In the genomic region with DNA sequence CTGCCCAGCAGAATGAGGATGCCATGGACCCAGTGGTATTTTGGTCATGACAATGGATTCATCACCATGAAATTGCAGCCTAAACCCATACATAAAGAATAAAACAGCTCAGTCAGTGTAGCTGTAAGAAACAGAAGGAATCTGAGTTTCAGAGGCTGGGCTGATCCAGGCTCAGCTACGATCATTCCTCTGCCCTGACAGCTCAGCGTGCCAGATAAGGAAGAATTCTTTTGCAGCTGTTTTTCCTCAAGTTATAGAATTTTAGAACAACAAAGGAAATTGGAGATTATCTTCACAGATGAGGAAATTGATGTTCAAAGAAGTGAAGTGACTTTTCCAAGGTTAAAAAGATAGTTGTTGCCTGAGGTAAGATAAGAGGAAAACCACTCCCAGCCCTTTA, we compare ENCODE assay signal across 22 mouse cellular contexts.
DNase-seq lines count a peak whose midpoint lies in the region; ATAC-seq and TF ChIP-seq lines count a peak whose summit lies in the region.
"Had no signal": no experiment of that assay in that cellular context is flagged by ENCODE, and none has a peak within 500 bp of the region (broad histone marks: within the 10 kb centered on the region; RNA-seq: fewer than 3 reads in every experiment).

No protein-coding gene starts in this region.

- no peak overlapping the region for H3K4me2 ChIP-seq in intestine, embryonic 14.5 days (ENCODE audit: low read length)
- H3K4me2 ChIP-seq in intestine, embryonic 15.5 days (replicated peaks) = no peak overlapping the region
- H3K4me2 ChIP-seq in kidney, postnatal 0 days (ENCODE audit: low read length) = no peak overlapping the region
- no peak overlapping the region for H3K4me2 ChIP-seq in kidney, embryonic 16.5 days (replicated peaks; ENCODE audit: low read depth, low read length)
- H3K4me2 ChIP-seq: forebrain, embryonic 12.5 days; forebrain, embryonic 15.5 days; hindbrain, embryonic 12.5 days; hindbrain, embryonic 15.5 days had no signal

- TF ChIP-seq CTCF in kidney, postnatal 0 days (IDR thresholded peaks at IDR 0.05; ENCODE audit: low read depth) = no peak
- TF ChIP-seq CTCF in embryonic fibroblast, embryonic 13.5 days (IDR thresholded peaks at IDR 0.05; ENCODE audit: borderline replicate concordance, insufficient read depth, low read length) = no peak

- H3K9me3 ChIP-seq in intestine, embryonic 14.5 days (ENCODE audit: control insufficient read depth, low read length) = no peaks in the 10 kb centered on the region
- no peaks in the 10 kb centered on the region for H3K9me3 ChIP-seq in intestine, embryonic 15.5 days
- no peaks in the 10 kb centered on the region for H3K9me3 ChIP-seq in kidney, postnatal 0 days (replicated peaks; ENCODE audit: low read length)
- H3K9me3 ChIP-seq in kidney, embryonic 16.5 days (ENCODE audit: low read length) = no peaks in the 10 kb centered on the region
- H3K9me3 ChIP-seq: forebrain, embryonic 12.5 days; forebrain, embryonic 15.5 days; hindbrain, embryonic 12.5 days; hindbrain, embryonic 15.5 days had no signal

- no peak for ATAC-seq in intestine, embryonic 14.5 days (replicated peaks; ENCODE audit: low FRiP score, low TSS enrichment, low read depth)
- ATAC-seq in intestine, embryonic 15.5 days = no peak
- no peak for ATAC-seq in kidney, postnatal 0 days (replicated peaks; ENCODE audit: low FRiP score, low read depth)
- no peak for ATAC-seq in kidney, embryonic 16.5 days (ENCODE audit: low FRiP score, low TSS enrichment)
- ATAC-seq: activated CD4-positive, CD25-positive, alpha-beta regulatory T cell, adult 4 months; CD4-positive, CD25-positive, alpha-beta regulatory T cell, adult 4 months; forebrain, embryonic 15.5 days had no signal

- H3K4me1 ChIP-seq in intestine, embryonic 14.5 days (replicated peaks; ENCODE audit: control insufficient read depth, insufficient read depth, low read length) = peaks cover 25% of the 10 kb centered on the region
- H3K4me1 ChIP-seq in intestine, embryonic 15.5 days (replicated peaks) = 0 out of 2 replicates have a peak, but pooled peaks cover 10% of the 10 kb centered on the region
- no peaks in the 10 kb centered on the region for H3K4me1 ChIP-seq in kidney, postnatal 0 days (replicated peaks; ENCODE audit: insufficient read depth, low read length)
- peaks cover 11% of the 10 kb centered on the region for H3K4me1 ChIP-seq in kidney, embryonic 16.5 days (ENCODE audit: insufficient read depth, low read length)
- no peaks in the 10 kb centered on the region for H3K4me1 ChIP-seq in embryonic fibroblast, embryonic 13.5 days (ENCODE audit: control insufficient read depth, insufficient read depth, low read length)
- H3K4me1 ChIP-seq: forebrain, embryonic 12.5 days; forebrain, embryonic 15.5 days; hindbrain, embryonic 12.5 days; hindbrain, embryonic 15.5 days had no signal

- H3K27me3 ChIP-seq in intestine, embryonic 14.5 days (replicated peaks; ENCODE audit: control insufficient read depth, insufficient read depth, low read length) = no peaks in the 10 kb centered on the region
- no peaks in the 10 kb centered on the region for H3K27me3 ChIP-seq in intestine, embryonic 15.5 days (replicated peaks)
- H3K27me3 ChIP-seq in kidney, postnatal 0 days (ENCODE audit: insufficient read depth, low read length) = no peaks in the 10 kb centered on the region
- H3K27me3 ChIP-seq in kidney, embryonic 16.5 days (ENCODE audit: insufficient read depth, low read length) = no peaks in the 10 kb centered on the region
- H3K27me3 ChIP-seq: forebrain, embryonic 15.5 days; hindbrain, embryonic 12.5 days; hindbrain, embryonic 15.5 days had no signal

- 0 out of 2 replicates have a peak overlapping the region, but pooled peaks have one; percentile 24 for H3K27ac ChIP-seq in intestine, embryonic 14.5 days (ENCODE audit: low read depth)
- no peak overlapping the region for H3K27ac ChIP-seq in intestine, embryonic 15.5 days
- H3K27ac ChIP-seq in kidney, postnatal 0 days = no peak overlapping the region
- no peak overlapping the region for H3K27ac ChIP-seq in kidney, embryonic 16.5 days (ENCODE audit: low read length)
- H3K27ac ChIP-seq in embryonic fibroblast, embryonic 13.5 days (ENCODE audit: insufficient read depth, low read length) = peak overlapping the region; percentile 18; the same call in 1 of the 2 replicates
- H3K27ac ChIP-seq: forebrain, embryonic 12.5 days; forebrain, embryonic 15.5 days; hindbrain, embryonic 12.5 days; hindbrain, embryonic 15.5 days had no signal

- WGBS in intestine, embryonic 14.5 days = 20% methylated on average over 2 of the region's 2 CpGs
- WGBS in intestine, embryonic 15.5 days = 25% methylated on average over 2 of the region's 2 CpGs
- WGBS in kidney, postnatal 0 days = 59% methylated on average over 2 of the region's 2 CpGs
- WGBS in kidney, embryonic 16.5 days = 57% methylated on average over 2 of the region's 2 CpGs

- H3K4me3 ChIP-seq in intestine, embryonic 14.5 days (ENCODE audit: low read depth, low read length) = no peak overlapping the region
- no peak overlapping the region for H3K4me3 ChIP-seq in intestine, embryonic 15.5 days (replicated peaks)
- no peak overlapping the region for H3K4me3 ChIP-seq in kidney, postnatal 0 days (replicated peaks; ENCODE audit: low read depth, low read length)
- no peak overlapping the region for H3K4me3 ChIP-seq in kidney, embryonic 16.5 days (ENCODE audit: low read length)
- H3K4me3 ChIP-seq in embryonic fibroblast, embryonic 13.5 days (ENCODE audit: insufficient read depth, low read length) = no peak overlapping the region
- H3K4me3 ChIP-seq: erythroblast, embryonic 14.5 days; forebrain, embryonic 12.5 days; forebrain, embryonic 15.5 days; hindbrain, embryonic 12.5 days; hindbrain, embryonic 15.5 days had no signal

- DNase-seq in intestine, embryonic 14.5 days (ENCODE audit: low spot score) = no peak
- DNase-seq in kidney, postnatal 0 days (ENCODE audit: low spot score) = peak; percentile 62
- no peak for DNase-seq in ovary, adult 18-20 months (ENCODE audit: low spot score)
- DNase-seq: adrenal gland, adult 8-10 months; adrenal gland, postnatal 25 days; cerebellum, adult 11-12 months; cerebellum, adult 8-10 months; cerebellum, postnatal 10 days; cerebellum, postnatal 36 days; embryo, embryonic 11 days; gastrocnemius, postnatal 25 days; heart, adult 18-20 months had no signal

- H3K36me3 ChIP-seq in intestine, embryonic 14.5 days (ENCODE audit: control insufficient read depth, insufficient read depth, low read length) = no peaks in the 10 kb centered on the region
- H3K36me3 ChIP-seq in intestine, embryonic 15.5 days = no peaks in the 10 kb centered on the region
- no peaks in the 10 kb centered on the region for H3K36me3 ChIP-seq in kidney, postnatal 0 days (ENCODE audit: insufficient read depth, low read length)
- H3K36me3 ChIP-seq in kidney, embryonic 16.5 days (ENCODE audit: insufficient read depth, low read length) = no peaks in the 10 kb centered on the region
- H3K36me3 ChIP-seq: forebrain, embryonic 12.5 days; forebrain, embryonic 15.5 days; hindbrain, embryonic 12.5 days; hindbrain, embryonic 15.5 days had no signal

- no peak overlapping the region for H3K9ac ChIP-seq in intestine, embryonic 14.5 days (ENCODE audit: low read length)
- H3K9ac ChIP-seq in intestine, embryonic 15.5 days = no peak overlapping the region
- H3K9ac ChIP-seq in kidney, postnatal 0 days (ENCODE audit: low read depth, low read length) = no peak overlapping the region
- H3K9ac ChIP-seq in kidney, embryonic 16.5 days (replicated peaks; ENCODE audit: low read length) = no peak overlapping the region
- H3K9ac ChIP-seq: forebrain, embryonic 12.5 days; forebrain, embryonic 15.5 days; hindbrain, embryonic 12.5 days; hindbrain, embryonic 15.5 days had no signal

- no peak for TF ChIP-seq POLR2A in embryonic fibroblast, embryonic 13.5 days (IDR thresholded peaks at IDR 0.05; ENCODE audit: low read depth, low read length)

Comparison
In these comparisons a context has a peak if more than half of its experiments do, and no peak if none do; other contexts are left out.
1. H3K27ac ChIP-seq: peak in intestine, embryonic 14.5 days (single experiment) and embryonic fibroblast, embryonic 13.5 days (single experiment); none in intestine, embryonic 15.5 days (single experiment), kidney, postnatal 0 days (single experiment) and kidney, embryonic 16.5 days (single experiment).